Mouse (Mus musculus): ENCODE data around the gene Jakmip3. TPM values are rescaled to one million over a fixed set of nuclear protein-coding genes. Genes with fewer than 3 reads are reported as not detected.

Jakmip3 gene
- polyA plus RNA-seq (2012; rRNA removed), result 0.01 TPM in 1 of 2 replicates, not detected in the other
- polyA plus RNA-seq (2014; fragmentation: Nextera tagmentation; extraction: Ambion mirVana), result not detected in 2 replicates

DNA sequence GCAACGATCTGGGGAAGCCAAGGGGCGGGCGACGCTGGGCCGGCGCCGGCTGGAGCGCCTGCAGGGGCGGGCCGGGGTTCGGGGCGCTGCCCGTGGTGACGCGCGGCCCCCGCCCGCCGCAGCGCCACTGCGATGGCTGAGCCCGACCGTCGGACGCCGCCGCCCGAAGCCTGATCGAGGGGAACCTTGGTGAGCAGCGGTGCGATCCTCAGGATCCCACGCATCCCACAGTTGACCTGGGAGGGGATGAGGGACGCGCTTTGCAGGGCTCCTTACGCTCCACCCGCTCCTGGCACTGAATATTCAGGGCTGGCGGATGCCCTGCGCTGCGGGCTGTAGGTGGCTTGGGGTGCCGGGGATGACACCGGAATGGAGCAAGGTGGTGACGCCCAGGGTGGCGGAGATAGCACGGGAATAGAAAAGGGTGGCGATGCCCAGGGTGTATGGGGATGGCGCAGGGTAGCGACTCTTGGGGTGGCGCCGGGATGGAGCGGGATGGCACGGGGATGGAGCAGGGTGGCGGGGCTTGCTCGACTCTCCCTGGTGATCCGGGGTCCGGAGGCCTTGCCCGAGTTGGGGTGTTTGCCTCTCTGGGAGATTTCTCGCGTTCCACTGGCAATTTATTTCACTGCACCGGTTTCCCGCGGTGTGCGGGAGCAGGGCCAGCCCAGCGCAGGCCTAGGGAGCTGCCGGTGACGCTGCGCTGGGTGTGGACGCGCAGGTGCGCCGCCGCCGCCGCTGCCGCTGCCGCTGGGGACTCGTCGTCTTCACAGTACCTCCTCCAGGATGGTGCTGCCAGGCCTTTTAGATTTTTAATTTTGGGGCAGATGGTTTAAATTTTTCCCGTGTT lies at the start of gene Jakmip3:
Jakmip3 (plus strand) TSS at position 119 of the 850 bp plus-strand sequence.
- TF ChIP-seq CTCF (IDR thresholded peaks at IDR 0.05; ENCODE audit: low read depth) (no peak), EP300 (IDR thresholded peaks at IDR 0.05; ENCODE audit: low read depth) (no peak)
- Histone ChIP-seq H3K9ac (replicated peaks) (no peak within 1 kb of the TSS), H3K27ac (no peak within 1 kb of the TSS), H3K27me3 (ENCODE audit: control insufficient read depth, insufficient read depth, low read length) (peaks cover 33% of the 10 kb centered on the region), H3K4me1 (replicated peaks; ENCODE audit: control insufficient read depth in 2 of 2, insufficient read depth in 2 of 2, low read length in 1 of 2) (no peaks in the 10 kb centered on the region), H3K9me3 (ENCODE audit: control insufficient read depth, low read length) (no peaks in the 10 kb centered on the region), H3K4me3 (ENCODE audit: insufficient read depth in 1 of 2, low read depth in 2 of 2, low read length in 2 of 2) (no peak within 1 kb of the TSS; a peak in 1 of 4 replicates), H3K4me2 (ENCODE audit: low read depth) (peak within 1 kb of the TSS; percentile 11), H3K36me3 (replicated peaks; ENCODE audit: control insufficient read depth, insufficient read depth, low read depth) (no peaks in the 10 kb centered on the region)
- 2% methylated on average over 78 of the region's 78 CpGs for WGBS (ENCODE audit: insufficient replicate concordance)
- ATAC-seq (ENCODE audit: insufficient read depth), result no peak
- no peak for DNase-seq (ENCODE audit: low read depth in 3 of 3, low spot score in 3 of 3)

DNA sequence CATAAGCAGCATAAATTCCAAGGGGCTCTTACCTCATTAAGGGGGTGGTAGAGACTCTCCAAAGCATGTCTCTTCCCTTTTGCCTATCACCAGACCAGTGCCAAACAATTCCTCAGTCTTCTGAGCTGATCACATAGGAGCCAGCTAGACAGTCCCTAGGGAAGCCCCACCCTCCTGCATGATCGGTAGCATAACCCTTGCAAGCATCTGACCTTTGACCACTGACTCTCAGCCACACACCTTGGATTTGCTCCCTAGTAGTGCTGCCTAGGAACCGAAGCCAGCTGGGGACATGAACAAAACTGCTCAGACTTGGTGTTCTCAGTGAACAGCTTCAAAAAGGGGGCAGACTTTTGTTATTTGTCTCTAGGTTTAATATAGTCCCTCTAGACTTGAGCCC lies 42.4 kb upstream of the Jakmip3 start:
- H3K4me3 ChIP-seq (ENCODE audit: insufficient read depth in 1 of 2, low read depth in 2 of 2, low read length in 2 of 2), result no peak overlapping the region
- no peak overlapping the region for H3K4me2 ChIP-seq (ENCODE audit: low read depth)
- peaks cover 4% of the 10 kb centered on the region; the same call in 1 of the 2 replicates for H3K36me3 ChIP-seq (replicated peaks; ENCODE audit: control insufficient read depth, insufficient read depth, low read depth)
- no peak for TF ChIP-seq CTCF (IDR thresholded peaks at IDR 0.05; ENCODE audit: low read depth)
- no peak for TF ChIP-seq EP300 (IDR thresholded peaks at IDR 0.05; ENCODE audit: low read depth)
- 0 out of 4 replicates have a peak, but pooled peaks cover 0 to 2% of the 10 kb centered on the region in 2 experiments for H3K4me1 ChIP-seq (replicated peaks; ENCODE audit: control insufficient read depth in 2 of 2, insufficient read depth in 2 of 2, low read length in 1 of 2)
- H3K9me3 ChIP-seq (ENCODE audit: control insufficient read depth, low read length), result no peaks in the 10 kb centered on the region
- DNase-seq (ENCODE audit: low read depth in 3 of 3, low spot score in 3 of 3), result no peak
- WGBS (ENCODE audit: insufficient replicate concordance), result 58% methylated on average over 2 of the region's 2 CpGs
- ATAC-seq (ENCODE audit: insufficient read depth), result no peak
- no peak overlapping the region for H3K9ac ChIP-seq (replicated peaks)
- no peak overlapping the region for H3K27ac ChIP-seq
- no peaks in the 10 kb centered on the region for H3K27me3 ChIP-seq (ENCODE audit: control insufficient read depth, insufficient read depth, low read length)

DNA sequence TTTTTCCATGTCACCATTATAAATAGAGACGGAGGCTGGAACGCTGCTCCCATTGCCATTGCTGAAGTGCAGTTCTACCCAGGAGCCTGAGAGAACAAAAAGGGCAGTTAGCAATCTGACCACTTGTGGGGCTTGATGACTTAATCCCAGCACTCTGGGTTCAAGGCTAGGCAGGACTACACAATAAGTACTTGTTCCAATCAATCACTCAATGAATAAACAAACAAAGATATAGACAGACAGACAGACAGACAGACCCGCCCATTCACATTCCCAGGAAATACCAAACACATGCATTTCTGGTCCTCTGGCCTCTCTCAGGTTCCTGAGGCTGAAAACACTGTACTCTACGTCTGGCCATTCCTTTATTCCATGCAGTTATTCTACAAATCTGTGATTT lies 41.8 kb upstream of the Jakmip3 start:
- Histone ChIP-seq H3K27ac (no peak overlapping the region), H3K27me3 (ENCODE audit: control insufficient read depth, insufficient read depth, low read length) (no peaks in the 10 kb centered on the region), H3K4me1 (replicated peaks; ENCODE audit: control insufficient read depth in 2 of 2, insufficient read depth in 2 of 2, low read length in 1 of 2) (0 out of 4 replicates have a peak, but pooled peaks cover 0 to 2% of the 10 kb centered on the region in 2 experiments), H3K9me3 (ENCODE audit: control insufficient read depth, low read length) (no peaks in the 10 kb centered on the region), H3K4me2 (ENCODE audit: low read depth) (no peak overlapping the region), H3K4me3 (ENCODE audit: insufficient read depth in 1 of 2, low read depth in 2 of 2, low read length in 2 of 2) (no peak overlapping the region), H3K9ac (replicated peaks) (no peak overlapping the region), H3K36me3 (replicated peaks; ENCODE audit: control insufficient read depth, insufficient read depth, low read depth) (peaks cover 4% of the 10 kb centered on the region; the same call in 1 of the 2 replicates)
- TF ChIP-seq CTCF (IDR thresholded peaks at IDR 0.05; ENCODE audit: low read depth), result no peak
- no peak for ATAC-seq (ENCODE audit: insufficient read depth)
- DNase-seq (ENCODE audit: low read depth in 3 of 3, low spot score in 3 of 3), result no peak
- WGBS (ENCODE audit: insufficient replicate concordance), result 66% methylated on average over 4 of the region's 4 CpGs

- H3K4me3 ChIP-seq (ENCODE audit: insufficient read depth in 1 of 2, low read depth in 2 of 2, low read length in 2 of 2), result no peak overlapping the region
- no peak overlapping the region for H3K27ac ChIP-seq
- H3K4me2 ChIP-seq (ENCODE audit: low read depth), result peak overlapping the region; percentile 28; the same call in 1 of the 2 replicates
- no peaks in the 10 kb centered on the region for H3K27me3 ChIP-seq (ENCODE audit: control insufficient read depth, insufficient read depth, low read length)
- TF ChIP-seq CTCF (IDR thresholded peaks at IDR 0.05; ENCODE audit: low read depth), result no peak
- TF ChIP-seq EP300 (IDR thresholded peaks at IDR 0.05; ENCODE audit: low read depth), result no peak
- H3K36me3 ChIP-seq (replicated peaks; ENCODE audit: control insufficient read depth, insufficient read depth, low read depth), result no peaks in the 10 kb centered on the region
- ATAC-seq (ENCODE audit: insufficient read depth) (no peak), DNase-seq (ENCODE audit: low read depth in 3 of 3, low spot score in 3 of 3) (no peak)
- no peak overlapping the region for H3K9ac ChIP-seq (replicated peaks)
- WGBS (ENCODE audit: insufficient replicate concordance), result 34% methylated on average over 7 of the region's 7 CpGs
- H3K9me3 ChIP-seq (ENCODE audit: control insufficient read depth, low read length), result no peaks in the 10 kb centered on the region
- peaks cover 18 to 33% of the 10 kb centered on the region in 2 experiments for H3K4me1 ChIP-seq (replicated peaks; ENCODE audit: control insufficient read depth in 2 of 2, insufficient read depth in 2 of 2, low read length in 1 of 2)
Measured at GRCm38 (mm10) chr7:138903886-138904435, 36.6 kb upstream of the Jakmip3 start.

GRCm38 (mm10) chr7:138906441-138906840 lies 34.1 kb upstream of the Jakmip3 start:
- no peaks in the 10 kb centered on the region for H3K36me3 ChIP-seq (replicated peaks; ENCODE audit: control insufficient read depth, insufficient read depth, low read depth)
- H3K4me1 ChIP-seq (replicated peaks; ENCODE audit: control insufficient read depth in 2 of 2, insufficient read depth in 2 of 2, low read length in 1 of 2), result peaks cover 18 to 39% of the 10 kb centered on the region in 2 experiments
- H3K9me3 ChIP-seq (ENCODE audit: control insufficient read depth, low read length), result no peaks in the 10 kb centered on the region
- DNase-seq (ENCODE audit: low read depth in 3 of 3, low spot score in 3 of 3) (no peak), ATAC-seq (ENCODE audit: insufficient read depth) (no peak)
- no peak overlapping the region for H3K9ac ChIP-seq (replicated peaks)
- TF ChIP-seq CTCF (IDR thresholded peaks at IDR 0.05; ENCODE audit: low read depth) (no peak), EP300 (IDR thresholded peaks at IDR 0.05; ENCODE audit: low read depth) (no peak)
- H3K4me2 ChIP-seq (ENCODE audit: low read depth), result peak overlapping the region; percentile 88
- H3K27ac ChIP-seq, result no peak overlapping the region
- 26% methylated on average over 1 of the region's 1 CpGs for WGBS (ENCODE audit: insufficient replicate concordance)
- H3K4me3 ChIP-seq (ENCODE audit: insufficient read depth in 1 of 2, low read depth in 2 of 2, low read length in 2 of 2), result no peak overlapping the region
- H3K27me3 ChIP-seq (ENCODE audit: control insufficient read depth, insufficient read depth, low read length), result no peaks in the 10 kb centered on the region

Data from liver, embryonic 14.5 days (tissue).